Mouse (Mus musculus) gastrocnemius, postnatal 10 days (tissue): ENCODE data around the gene Ostc. TPM values are rescaled to one million over a fixed set of nuclear protein-coding genes. Genes with fewer than 3 reads are reported as not detected.

Experiments used
- DNase-seq: peaks from one replicate; pipeline ENCODE4 v3.0.0; 2021; ENCODE audit warnings: mixed read lengths
- total RNA-seq, 2 experiments: library from RNA; stranded (reverse); gene quantifications; 2 replicates each; pipeline ENCODE4 v1.2.3; 2021

The Ostc gene
- total RNA-seq, 2 experiments from 2014 or later: 58.4 to 74.5 TPM

DNA sequence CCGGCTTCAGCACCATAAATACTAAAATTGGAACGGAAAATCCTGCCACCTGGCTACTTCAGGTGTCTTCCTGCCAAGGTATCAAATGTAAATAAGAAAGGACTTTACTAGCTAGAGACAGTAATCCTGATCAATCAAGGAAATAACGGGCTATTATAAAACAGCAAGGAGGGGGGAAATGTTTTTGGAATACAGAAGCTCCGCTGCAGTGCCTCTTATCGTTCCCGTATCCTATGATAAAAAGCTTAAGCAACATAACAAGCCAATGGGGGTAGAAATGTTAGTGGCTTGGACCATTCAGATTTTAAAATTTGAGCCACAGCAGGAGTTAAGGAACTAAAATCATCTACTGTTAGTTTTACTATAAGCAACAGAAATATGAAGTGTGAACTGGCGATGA is 859 bp upstream of the Ostc start:
- DNase-seq: no peak

DNA sequence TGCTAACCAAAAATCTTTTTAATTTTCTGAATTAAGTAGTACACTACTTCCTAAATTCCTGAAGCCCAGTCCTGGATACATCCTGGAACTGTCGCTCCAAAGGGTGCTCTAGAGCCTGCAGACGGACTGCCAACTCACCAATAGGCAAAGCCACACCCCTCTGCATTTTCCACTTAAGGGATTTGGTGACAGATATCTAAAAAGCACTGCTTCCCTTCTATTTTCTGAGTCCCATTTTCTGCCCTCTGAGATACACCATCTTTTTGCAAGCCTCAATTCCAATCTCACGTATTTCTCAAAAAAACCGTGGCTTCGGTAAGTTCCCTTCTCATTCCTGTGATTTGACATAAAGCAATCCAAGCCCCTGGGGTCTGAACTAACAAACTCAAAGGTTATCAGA is 715 bp downstream of the Ostc start:
- no peak for DNase-seq

DNA sequence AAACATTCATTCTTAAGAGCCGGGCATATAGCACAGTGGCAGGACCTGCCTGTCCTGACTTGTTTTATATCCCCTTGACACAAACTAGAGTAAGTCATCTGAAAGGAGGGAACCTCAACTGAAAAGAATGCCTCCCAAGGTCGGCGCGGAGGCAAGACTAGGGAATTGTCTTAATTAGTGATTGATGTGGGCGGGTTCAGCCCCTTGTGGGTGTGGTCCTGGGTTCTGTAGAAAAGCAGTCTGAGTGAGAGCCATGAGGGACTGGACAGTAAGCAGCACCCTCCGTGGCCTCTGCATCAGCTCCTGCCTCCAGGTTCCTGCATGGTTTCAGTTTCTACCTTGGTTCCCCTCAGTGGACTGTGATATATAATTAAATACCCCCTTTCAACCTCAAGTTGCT is 7.0 kb downstream of the Ostc start:
- no peak for DNase-seq

DNA sequence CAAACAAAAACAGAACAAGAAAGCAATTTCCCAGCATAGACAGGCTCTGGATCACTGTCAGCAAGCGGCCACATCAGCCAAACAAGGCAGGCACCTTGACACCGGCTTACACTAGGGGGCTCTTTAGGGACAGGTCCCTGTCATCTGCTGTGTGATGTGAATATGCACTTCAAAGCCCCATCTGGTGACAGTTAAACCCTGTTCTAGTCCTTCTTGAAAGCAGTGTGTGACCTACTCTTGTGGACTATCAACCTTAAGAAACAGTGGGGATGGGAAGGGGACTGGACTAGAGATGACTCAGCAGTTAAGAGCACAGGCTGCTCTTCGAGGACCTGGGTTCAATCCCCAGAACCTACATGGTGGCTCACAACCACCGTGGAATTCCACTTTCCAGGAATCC is 11.6 kb downstream of the Ostc start:
- DNase-seq: no peak

DNA sequence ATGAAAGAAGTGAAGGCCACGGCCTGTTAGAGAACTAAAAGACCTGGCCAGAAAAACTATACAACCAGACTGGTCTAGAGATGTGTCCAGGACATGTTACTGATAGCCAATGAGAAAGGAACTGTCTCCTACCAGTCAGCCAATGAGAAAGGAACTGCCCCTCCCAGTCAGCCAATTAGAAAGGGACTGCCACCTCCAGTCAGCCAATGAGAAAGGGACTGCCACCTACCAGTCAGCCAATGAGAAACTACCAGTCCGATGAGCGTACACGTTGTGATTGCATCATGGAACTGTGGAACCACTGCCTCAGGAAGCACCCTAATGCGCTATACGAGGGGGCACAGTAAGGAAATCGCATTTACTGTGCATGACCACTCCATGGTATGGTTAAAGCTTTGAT is 14.5 kb downstream of the Ostc start:
- no peak for DNase-seq

DNA sequence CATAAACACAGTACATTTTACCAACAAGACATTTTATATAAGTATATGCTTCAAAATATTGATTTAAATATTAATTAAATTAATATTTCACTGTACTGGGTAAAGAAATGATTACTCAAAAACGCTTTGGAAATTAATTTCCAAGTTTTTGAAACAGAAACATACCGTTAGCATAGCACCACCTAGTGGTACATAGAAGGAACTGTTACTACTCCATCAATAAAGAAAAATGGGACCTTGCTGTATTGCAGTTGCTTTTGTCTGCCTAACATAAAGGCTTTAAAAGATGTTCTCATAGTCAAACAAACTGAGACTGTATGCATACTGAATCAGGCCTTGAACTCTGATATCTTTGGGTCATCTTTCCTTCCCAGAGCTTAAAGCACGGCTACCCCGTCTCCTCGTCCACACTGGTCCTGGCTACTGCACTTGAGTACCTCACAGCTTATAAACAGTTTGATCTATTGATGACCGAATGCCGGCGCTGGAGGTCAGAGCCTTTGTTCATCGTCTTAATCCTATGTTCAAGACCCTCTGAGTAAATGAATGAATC is 15.1 kb downstream of the Ostc start:
- DNase-seq: no peak

DNA sequence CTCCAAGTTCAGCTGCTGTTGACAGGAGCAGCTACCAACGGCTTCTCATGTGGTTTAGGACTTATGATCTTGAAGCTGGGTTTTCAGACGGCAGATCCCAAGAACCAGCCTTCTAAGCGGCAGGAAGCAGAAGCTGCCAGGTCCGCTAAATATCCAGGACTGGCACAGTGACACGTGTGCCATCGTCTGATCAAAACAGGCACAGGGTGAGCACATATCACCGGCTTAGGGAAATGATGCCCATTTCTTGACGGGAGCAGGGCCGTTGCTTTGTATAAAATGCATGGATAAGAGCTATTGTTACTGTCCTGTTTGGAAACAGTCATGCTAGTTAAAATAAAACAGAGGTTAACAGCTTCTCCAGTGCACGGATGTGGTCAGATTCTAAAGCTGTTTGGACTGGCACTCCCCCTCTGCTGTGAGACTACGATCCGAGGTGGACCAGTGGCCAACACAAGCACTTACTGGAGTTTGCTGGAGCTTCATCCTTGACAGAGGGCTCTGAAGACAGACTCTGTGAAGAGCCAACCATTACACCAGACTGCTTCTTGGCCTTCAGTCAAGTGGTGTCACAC is 17.6 kb downstream of the Ostc start:
- DNase-seq: no peak

DNA sequence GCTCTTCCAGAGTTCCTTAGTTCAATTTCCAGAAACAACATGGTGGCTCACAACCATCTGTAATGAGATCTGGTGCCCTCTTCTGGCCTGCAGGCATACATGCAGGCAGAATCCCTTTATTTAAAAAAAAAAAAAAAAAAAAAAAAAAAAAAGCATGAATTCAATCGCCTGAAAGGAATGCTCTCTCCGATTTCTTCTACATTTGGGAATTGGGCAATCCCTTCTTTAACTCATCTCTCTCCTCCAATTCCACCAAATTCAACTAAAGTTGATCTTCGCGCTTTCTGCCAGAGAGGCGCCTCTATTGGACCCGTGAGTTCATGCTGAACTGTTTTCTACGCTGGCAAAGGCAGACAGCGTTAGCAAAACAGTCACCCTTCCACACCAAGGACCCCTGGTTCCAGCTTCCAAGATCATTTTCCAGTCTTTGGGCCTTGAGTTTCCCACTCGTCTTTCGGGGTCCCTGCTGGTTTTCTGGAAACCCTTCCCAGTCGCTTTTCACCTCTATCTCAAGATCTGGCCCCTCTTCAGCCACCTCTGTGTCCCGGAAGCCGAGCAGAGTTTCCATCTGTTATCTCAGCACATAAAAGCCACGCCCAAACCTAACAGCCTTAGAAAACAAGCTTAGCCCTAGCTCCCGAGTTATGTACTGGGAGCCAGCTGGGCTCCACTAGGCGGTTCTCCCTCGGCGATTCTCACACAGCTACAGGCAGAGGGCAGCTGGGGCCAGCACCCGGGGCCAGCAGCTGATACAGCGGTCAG is 18.2 kb downstream of the Ostc start:
- DNase-seq: peak; percentile 60

DNA sequence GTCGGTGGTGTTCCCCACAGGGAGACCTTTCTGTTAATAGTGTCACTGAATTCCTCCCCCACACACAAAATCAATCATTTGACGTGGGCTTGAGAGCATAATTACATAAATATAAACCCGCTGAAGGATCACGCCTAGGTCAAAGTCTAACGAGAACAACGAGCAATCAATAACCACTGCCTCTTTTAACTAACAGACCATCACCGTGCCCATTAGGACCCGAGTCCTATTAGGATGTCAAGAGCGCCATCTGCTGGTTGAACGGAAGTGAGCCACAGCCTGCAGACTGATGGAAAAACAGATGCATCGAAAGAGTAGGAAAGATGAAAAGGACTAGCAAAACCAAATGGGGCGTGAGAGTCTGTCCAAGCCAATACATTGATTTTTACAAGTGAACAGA is 19.6 kb downstream of the Ostc start:
- peak; percentile 84 for DNase-seq

DNA sequence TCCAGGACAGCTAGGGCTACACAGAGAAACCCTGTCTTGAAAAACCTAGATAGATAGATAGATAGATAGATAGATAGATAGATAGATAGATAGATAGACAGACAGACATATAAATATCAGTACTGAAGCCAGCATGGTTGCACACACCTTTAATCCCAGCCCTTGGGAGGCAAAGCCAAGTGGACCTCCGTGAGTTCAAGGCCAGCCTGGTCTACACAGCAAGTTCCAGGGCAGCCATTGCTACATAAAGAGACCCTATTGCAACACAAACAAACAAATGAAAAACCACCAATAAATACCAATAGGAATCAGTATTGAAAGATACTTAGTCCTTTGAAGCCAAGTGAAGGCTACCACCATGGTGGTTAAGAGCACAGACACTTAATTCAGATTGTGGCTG is 22.2 kb downstream of the Ostc start:
- DNase-seq: no peak

DNA sequence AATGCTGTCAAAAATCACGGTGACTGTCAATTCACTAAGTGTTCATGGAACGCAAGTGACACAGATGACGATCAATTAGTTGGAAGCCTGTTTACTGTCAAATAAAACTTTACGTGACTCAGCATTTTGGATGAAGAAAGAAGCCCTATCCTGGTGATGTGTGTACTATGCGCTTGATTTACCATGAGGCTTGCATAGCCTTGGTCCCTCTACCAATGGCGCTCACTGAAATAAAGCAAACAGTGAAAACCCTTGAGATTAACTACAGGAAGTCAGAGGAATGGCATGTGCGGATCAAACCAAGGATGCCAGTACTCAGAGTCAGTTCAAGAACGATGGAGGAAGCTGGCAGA is 24.3 kb downstream of the Ostc start:
- no peak for DNase-seq

DNA sequence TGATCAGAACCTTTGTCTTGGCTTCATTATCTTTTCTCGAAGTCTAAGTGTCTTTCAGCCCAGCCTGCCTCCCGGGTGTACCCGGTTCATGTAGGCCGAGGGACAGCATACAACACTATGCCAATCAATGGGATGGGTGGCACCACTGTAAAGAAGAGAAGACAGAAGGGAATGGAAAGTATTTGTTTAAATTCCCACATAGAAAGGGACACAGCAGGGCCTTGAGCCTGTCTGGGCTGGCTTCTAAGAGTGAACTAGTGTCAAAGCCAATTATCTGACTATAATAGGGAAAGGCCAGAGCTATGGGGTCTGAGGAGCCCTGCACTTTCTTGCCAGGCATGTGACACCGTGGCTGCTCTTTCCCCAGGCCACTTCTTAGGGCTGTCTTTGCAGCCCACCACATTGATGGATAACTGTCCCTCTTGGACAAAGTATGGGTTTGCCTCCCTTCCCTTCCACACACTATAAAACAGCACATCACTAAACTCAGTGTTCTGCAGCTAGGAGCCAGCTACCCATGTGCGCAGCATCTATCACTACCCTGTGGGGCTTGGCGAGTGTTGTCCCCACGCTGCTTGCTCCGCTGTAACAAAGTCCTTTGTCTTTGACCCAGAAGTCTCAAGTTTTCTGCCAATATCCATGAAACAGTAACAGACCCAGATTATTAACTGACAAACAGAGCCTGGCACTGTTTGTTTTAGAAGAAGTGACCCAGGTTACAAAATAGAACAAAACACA is 24.8 kb downstream of the Ostc start:
- no peak for DNase-seq

DNA sequence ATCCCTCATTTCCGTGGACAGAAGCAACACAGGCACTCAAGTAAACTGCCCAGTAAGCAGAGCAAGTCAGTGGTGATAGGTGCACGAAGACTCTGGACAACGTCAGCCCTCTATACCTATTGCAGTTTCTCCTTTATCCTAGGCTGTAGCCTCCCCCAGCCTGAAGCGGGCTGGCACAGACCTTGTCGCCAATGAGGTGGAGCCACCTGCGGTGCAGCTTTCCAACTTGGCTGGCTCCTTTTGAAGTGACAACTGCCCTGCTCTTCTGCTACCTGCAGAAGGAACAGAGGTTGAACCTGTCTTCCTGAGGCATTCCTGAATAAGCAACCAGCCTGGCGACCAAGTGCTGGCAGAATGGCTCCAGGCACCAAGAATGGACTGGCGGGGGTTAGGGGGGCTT is 25.4 kb downstream of the Ostc start:
- DNase-seq: no peak

DNA sequence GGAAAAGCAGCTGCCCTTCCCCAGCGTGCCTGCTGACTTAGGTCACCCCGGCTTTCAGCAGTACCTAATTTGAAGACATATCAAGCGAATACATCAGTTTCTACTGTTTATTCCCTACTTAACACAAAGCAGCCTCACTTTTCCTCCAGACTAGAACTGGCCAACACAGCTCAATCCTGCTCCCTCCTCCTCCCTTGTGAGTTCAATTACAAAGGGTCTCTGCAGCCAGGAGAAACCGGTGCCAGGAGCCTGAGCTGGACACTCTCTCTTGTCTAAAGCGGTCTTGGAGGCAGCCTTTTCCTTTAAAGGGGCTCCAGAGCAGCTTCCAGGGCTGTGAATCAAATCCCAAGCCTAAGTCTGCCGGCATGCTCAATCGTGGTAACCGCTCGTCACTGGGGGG is 27.1 kb downstream of the Ostc start:
- peak; percentile 21 for DNase-seq

DNA sequence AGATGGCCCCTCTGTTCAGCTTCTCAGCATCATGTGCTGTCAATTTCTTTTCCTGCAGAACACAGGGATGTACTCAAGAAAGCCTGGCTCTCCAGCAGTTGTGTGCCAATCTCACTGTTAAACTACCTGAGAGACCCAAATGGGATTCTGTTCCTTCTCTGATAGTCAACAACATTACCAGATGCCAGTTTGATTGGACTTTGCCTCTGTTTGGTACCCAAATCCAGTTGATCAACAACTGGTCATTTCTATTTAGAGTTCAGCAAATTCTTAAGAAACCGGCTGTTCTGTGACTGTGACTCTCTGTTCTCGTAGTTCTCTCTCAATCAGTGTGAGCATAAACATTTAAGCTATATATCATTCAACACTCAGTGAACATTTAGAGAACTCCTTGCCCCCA is 28.0 kb downstream of the Ostc start:
- no peak for DNase-seq

DNA sequence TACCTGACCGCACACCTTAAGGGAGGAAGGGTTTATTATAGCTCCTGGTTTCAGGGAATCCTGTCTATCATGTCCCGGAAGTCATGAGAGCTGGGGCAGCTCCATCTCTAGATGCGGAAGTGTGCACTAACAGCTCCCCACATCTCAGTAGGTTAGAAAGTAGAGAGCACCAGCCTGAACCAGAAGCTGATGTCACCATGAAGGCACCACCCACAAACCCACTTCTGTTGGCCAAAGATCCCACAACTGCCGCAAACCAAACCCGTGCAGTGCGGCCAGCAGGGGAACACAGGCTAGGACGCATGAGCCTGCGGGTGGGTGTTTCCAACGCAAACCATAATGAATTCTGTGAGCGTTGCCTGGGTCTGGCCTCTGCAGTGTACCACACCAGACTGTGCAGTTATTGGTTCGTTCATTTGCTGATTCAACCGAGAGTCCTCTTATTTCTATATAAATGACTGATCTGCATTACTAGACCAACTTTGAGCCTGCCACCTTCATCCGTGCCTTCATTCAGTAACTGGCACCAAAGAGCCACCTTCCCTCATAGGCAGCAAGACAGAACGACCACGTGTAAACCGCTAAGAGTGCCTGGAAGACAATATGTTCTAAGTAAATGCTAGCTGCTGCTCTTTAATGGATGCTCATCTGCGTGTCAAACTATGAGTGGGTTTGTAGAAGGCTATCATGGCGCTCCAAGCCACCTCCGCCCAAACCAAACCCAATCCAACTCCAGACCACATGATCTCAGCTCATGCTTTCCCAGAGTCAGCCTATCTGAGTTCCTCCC is 31.4 kb downstream of the Ostc start:
- DNase-seq: no peak

DNA sequence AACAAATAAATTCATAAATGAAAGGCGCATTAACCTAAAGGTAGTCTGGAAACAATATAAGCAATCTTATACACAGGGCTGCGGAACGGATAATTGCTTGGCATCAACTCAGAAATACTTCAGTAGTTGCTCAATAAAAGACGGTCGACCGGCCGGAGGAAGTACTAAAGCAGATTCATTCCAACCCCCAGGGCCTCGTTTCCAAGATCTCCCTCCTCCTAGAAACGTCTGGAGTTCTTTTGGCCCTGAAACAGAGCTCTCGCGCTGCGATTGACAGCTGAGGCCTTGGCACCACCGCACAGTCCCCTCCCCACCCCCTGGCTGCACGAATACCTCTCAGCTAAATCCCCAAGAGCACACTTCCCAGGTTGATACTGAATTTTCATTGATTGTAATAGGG is 38.0 kb downstream of the Ostc start:
- DNase-seq: no peak

DNA sequence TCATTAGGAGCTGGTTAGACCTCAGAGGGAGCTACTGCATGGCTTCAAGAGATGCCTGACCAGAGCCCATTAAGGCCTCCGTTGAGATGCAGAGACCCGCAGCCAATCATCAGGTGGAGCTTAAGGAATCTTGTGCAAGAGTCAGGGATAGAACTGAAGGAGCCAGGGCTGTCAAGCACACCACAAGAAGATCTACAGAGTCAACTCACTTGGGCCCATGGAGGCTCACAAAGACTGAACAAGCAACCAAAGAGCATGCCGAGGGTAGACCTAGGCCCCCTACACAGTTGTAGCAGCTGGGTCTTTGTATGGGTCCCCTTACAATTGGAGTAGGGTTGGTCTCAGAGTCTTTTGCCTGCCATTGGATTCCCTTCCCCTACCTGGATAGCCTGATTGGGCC is 46.7 kb downstream of the Ostc start:
- no peak for DNase-seq

DNA sequence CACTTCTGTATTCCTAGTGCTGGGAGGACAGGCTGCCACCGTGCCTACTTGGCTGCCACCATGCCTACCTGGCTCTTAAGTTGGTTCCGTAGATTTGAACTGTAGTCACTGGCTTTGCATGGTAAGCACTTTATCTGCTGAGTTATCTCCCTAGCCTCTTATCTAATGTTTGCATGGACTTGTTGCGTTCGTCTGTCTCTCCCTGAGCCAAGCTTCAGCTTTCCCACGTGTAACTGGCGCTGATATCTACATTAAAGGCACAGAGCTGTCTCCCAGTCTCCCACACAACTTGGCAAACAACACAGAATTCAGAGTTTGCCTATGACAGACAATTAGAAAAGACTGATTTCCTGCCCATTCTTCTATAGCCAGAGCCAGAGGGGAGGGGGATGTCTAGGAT is 48.6 kb downstream of the Ostc start:
- no peak for DNase-seq

DNA sequence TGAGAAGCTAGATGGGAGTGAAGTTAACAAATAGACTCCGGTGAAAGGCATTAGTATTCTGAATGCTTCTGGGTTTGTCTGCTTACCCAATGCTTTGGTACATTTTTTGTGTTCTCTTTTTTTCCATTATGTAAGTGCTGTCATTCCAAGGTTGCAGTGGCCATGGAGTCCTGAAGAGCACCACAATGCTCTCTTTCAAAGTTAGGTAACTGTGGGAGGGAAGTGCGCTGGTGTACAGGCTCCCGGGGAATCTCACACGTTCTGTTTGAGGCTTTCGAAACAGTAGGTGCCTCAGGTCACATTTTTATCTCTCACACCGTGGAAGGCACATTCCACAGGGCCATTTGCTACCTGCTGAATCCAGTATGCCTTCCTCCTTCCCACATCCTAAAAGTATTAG is 59.7 kb downstream of the Ostc start:
- no peak for DNase-seq

DNA sequence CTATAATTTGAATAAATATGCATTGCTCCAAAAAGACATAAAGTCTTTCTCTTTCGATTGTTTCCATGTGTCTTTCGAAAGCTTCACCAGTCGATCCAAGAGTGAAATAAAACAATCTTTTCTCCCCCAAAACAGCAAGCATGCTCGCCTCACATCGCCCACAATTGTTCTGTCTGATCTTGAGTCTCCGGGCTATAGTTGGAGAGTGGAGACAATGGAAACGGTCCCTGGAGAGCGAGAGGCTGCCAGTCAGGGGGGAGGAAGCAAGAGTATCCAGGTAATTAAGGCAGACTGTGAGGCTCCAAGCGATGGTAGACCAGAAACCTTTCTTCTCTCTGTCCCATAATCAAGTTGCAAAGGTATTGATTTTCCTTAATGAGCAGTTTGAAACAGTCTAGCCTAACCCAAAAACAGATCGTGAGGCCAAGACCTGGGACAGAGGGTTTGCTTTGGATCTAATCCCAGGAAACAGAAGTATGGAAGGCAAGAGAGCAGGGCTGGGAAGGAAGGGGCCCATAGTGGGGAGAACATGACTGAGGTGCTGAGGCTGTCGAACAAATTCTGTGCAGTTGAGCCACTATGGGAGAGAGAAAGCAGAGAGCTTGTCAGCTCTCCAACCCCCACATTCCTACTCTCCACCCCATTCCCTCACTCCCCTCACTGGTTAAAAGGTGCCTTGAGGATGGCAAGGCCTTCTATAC is 63.0 kb downstream of the Ostc start:
- DNase-seq: no peak
